Mouse (Mus musculus) thymus, postnatal 10 days (tissue): ENCODE results near the gene Pde4d.

Experiments
- DNase-seq, 2 experiments: peaks; one replicate each; pipeline ENCODE4 v3.0.0; 2021; ENCODE audit warnings: low spot score in 2 of 2

Pde4d gene

DNA sequence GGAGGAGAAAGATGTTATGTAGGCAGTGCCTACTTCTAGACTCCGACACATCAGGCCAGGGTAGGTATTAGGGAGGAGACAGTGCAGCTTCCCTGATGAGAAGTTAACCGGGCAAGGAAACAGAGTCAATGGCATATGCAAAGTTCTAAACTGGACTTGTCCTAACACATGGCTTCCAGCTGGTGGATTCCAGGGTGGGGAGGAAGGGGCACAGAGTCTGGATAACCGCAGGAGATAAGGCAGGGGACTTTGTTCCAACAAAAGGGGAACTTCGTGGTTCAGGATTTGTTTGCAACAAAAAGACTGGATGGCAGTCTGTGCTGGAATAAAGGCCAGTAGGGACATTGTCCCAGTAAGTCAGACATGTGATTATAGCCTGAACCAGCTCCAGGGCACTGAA is 1042.1 kb downstream of the Pde4d start:
- DNase-seq = no peak

DNA sequence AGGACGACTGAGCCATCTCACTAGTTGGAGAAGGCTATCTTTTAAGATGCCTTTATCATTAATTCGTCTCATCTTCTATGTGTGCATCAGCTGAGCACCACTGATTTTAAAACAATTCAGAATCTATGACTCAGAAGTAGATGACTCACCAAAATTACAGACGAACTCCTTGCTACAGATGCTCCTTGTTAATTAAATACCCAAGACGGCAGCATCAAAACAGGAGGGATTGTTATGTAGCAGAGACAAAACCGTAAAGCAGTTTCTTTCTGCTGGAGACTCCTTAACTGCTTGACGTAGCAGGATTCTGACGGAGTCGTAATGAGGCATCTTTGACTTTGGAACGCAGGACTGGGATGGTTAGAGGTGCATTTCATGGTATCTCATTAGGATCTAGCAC is 1050.6 kb downstream of the Pde4d start:
- no peak for DNase-seq

DNA sequence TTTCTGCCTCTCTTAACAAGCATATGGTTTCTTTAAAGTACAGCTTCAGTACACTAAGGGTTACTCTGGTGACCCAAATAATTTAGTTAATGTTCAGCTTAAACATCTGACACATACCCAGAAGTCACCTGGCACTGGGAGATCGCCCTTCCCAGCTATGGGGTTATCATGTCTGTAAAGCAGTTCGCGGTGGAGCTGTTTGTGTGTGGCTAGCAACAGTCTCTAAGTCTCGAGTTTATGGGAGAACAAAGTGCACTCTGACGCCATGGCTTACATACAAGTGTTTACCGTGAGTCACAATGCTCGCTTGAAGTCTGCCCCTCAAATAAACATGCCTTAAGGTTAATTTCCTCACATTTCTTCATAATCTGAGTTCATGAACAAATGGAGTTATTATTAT is 1053.0 kb downstream of the Pde4d start:
- DNase-seq = no peak

DNA sequence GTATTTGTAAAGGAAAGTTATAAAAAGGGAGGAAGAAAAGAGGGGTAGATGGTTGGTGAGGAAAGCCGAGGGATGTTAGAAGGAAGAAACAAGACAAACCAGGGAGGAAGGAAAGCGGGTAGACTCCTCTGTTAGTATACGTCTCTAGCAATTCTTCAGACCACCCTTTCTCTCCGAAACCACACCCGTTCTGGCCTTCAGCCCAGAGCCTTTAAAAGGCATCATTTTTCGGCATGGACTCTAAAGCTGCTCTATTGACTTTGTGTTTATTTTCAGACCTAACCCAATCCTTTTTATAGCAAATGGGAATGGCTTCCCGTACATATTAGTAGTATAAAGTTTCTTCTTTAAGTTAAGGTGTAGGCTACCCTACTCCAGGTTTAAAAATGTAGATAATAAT is 1057.0 kb downstream of the Pde4d start:
- DNase-seq = no peak

- DNase-seq = no peak
Observed at GRCm38 (mm10) chr13:109508472-109508871, 1058.7 kb downstream of the Pde4d start.

DNA sequence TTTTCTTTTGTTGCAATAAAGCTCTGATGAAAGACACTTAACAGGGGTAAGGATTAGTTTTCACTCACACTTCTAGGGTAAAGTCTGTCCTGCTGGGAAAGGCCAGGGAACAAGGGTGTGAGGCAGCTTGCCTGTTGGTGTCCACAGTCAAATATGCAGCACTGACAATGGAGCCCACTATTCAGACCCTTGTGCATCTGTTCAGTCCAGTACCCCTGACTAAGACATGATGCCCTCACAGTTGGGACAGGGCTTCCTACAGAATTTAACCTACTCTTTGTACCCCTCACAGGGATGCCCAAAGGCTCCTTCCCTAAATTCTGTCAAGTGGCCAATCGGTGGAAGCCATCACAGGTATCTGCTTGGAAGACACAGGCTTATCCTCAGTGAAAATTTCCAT is 1068.4 kb downstream of the Pde4d start:
- no peak for DNase-seq

DNA sequence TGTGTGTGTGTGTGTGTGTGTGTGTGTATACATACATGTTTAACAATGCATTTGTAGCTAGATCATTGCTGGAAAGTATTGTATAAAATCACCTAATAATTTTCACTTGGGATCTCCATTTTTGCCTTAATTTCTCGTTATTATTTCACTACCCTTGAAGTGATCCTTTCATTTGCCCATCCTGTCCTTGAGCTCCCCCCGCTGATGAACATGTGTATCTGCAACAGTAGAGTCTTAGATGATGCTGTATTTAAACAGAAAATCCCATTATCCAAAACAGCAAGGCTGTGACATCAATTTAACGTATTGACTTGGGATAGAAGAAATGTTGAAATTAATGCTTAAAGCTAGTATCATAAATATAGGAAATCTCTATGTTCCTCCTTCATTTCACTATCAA is 1069.7 kb downstream of the Pde4d start:
- DNase-seq = peak in 1 of 2 experiments; percentile 8

DNA sequence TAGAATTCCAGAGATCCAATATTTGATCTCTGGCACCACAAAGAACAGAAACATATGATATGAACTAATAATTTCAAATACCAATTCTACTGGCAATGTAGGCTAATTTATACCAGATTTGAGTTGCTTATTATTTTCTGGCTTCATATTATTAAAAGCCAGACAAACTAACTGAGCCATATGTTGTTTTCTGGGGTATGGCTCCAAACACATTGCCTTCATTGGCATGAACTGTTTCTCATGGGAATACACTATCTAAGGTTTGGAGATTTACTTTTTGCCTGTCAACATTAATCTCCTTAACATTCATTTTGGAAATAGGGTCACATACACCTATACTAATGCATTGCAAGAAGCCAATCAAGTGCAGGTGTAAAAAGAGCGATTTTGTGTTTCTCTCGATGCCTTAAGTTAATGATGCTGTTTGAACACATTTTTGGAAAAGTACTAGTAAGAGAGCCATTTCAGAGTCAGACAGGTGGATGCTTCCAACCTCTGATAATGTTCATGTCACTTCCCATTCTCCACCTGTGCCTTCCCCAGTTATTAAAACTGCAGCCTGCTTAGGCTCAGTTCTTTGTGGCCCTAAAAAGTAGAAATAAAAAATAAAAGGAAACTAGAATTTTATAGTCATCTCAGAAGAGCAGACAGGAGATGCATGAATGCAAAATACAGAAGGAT is 1070.4 kb downstream of the Pde4d start:
- DNase-seq = no peak

DNA sequence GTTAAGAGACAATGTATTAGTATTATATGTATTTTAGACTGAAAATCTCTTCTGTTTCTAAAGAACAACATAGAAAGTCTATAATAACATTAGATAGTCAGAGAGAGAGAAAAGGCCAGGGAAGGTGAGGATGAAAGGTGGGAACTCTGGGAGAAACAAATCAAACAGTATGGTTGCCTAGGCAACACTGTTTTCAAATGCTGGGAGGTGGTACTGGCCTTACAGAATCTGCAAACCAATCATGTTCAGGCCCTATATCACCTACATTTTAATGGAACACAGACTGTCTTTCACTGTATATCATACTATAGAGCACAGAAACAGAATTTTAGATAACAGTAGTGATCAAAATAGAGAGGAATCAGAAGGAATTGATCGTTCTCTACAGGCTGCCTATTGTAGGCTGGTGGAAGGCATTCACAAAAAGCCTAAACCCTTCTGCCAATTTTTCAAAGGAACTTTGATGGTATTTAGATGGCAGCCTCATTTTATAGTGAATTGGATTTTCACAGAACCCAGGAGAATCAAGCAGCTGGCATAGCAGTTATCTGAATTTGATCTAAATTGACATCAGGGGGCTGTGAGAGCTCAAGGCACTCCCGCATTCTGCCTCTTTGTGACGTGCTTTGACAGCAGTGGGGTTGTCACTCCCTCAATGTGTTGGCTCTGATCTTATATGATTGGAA is 1084.2 kb downstream of the Pde4d start:
- DNase-seq = no peak

DNA sequence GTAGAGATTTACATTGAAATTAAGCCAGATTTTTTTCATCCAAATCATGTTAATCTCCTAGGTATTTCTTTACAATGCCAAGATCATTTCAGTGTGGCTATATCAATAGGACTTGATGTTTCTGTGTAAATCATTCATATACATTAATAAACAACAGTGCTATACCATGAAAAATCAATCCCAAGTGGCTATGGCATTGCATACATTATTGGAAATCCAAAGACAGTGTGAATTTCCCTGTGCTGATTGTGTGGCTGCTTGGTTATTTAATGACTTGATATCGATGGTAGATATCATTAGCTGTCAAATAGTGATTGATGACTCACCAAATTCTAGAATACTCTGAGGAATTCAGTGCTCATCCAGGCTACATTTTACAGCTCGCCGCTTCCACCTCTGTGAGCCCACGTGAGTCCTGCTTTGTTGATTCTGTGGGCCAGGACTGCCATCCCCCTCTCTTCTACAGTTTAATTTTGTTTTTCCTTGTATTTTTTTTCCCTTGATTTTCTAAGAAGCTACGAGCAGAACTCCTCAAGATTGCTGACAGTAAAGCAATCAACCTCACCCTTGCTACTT is 1085.0 kb downstream of the Pde4d start:
- no peak for DNase-seq

- DNase-seq = no peak
Observed at GRCm38 (mm10) chr13:109536636-109537035, 1086.9 kb downstream of the Pde4d start.

- DNase-seq = no peak
Observed at GRCm38 (mm10) chr13:109539371-109539770, 1089.6 kb downstream of the Pde4d start.

GRCm38 (mm10) chr13:109544646-109545045 is 1094.9 kb downstream of the Pde4d start:
- no peak for DNase-seq

- no peak for DNase-seq
Observed at GRCm38 (mm10) chr13:109546337-109546736, 1096.6 kb downstream of the Pde4d start.

DNA sequence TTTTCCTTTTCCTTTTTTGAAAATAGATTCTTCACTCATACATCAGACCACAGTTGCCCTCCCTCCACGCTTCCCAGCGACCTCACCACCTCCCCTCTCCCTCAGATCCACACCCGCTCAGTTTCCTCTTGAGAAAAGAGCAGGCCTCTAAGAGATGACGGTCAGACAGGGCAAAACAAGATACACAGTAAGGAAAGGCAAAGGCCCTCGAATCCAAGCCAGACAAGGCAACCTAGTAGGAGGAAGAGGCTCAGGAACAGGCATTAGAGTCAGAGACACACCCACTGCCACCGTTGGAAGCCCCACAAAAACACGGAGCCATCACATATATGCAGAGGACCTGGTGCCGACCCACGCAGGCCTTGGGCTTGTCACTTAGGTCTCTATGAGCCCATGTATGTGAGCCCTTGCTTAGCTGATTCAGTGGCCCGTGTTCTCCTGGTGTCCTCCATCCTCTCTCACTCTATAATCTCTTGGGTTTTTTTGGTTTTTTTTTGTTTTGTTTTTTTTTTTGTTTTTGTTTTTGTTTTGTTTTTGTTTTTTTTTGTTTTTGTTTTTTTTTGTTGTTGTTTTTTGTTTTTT is 1097.3 kb downstream of the Pde4d start:
- no peak for DNase-seq

DNA sequence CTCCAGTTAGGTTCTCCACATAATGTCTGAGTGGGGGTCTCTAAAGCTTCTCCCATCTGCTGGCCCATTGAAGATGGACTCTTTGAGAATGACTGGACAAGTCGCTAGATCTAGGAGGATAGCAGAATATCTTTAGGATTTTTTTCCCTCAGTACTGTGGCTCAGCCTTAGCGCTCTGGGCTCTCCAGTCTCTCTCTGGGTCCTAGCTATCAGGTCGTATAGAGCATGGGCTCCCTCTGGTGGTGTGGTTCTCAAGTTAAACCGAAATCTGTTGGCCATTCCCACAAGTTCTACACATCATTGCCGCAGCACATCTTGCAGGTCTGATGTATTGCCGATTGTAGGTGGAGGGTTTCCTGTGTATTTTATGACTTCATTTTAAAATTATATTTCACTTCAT is 1098.0 kb downstream of the Pde4d start:
- DNase-seq = peak; percentile 47 to 77

- no peak for DNase-seq
Observed at GRCm38 (mm10) chr13:109548263-109548662, 1098.5 kb downstream of the Pde4d start.

GRCm38 (mm10) chr13:109548771-109549555 is 1099.2 kb downstream of the Pde4d start:
- no peak for DNase-seq

GRCm38 (mm10) chr13:109551836-109552235 is 1102.1 kb downstream of the Pde4d start:
- DNase-seq = no peak

GRCm38 (mm10) chr13:109555513-109555912 is 1105.8 kb downstream of the Pde4d start:
- DNase-seq = no peak

DNA sequence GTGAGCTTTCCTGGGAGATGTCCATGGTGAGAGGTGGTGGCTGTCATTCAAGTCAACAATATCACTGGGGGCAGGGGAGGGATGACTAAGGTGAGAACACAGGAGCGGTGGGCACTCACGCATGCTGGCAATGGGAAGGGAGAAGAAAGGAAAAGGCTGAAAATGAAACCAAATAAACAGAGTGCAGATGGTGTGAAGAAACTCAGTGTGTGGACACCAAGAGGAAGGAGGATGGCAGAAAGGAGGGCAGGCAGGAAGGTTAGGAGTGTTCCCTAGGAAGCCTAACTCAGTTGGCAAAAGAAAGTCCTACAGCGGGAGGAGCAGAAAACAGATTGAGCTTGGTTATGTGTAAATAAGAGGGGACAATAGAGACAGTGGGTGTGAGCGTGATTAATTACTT is 1107.1 kb downstream of the Pde4d start:
- no peak for DNase-seq
